Comparison of ENCODE assay signal across 8 mouse cellular contexts in the genomic region with DNA sequence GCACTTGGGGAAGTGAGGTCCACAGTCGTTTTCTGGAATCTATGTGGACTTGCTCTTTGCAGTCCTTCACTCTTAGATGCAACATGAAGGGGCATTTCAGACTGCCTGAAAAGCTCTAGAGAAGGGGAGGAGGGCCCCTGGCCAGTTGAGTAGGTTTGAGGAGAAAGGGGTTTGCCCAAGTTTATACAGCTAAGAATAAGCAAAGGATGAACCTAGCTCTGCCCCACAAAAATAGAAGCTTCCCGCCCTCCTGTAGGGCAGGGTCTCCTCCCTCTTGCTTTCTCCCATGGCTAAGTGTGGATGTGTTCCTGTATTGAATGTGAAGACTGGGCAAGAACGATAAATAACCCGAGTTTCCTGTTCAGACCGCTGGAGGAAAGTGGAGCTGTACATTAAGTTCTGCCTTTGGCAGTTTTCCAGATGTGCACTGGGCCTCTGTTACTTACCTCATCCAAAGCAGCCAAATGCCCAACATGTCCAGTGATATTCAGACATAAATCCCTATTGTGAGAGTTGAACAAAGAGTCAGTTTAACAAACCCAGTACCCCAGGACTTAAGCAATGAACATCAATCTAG. TPM values are rescaled to one million over a fixed set of nuclear protein-coding genes. Genes with fewer than 3 reads are reported as not detected.
A peak's percentile ranks its signal among the peaks of the same experiment; 100 is the strongest.
DNase-seq lines count a peak whose midpoint lies in the region; ATAC-seq and TF ChIP-seq lines count a peak whose summit lies in the region.

No protein-coding gene starts in this region.

- H3K36me3 ChIP-seq in megakaryocyte, embryonic 14.5 days (replicated peaks; ENCODE audit: low read length) = no peaks in the 10 kb centered on the region
- no peaks in the 10 kb centered on the region for H3K36me3 ChIP-seq in forebrain, embryonic 16.5 days (ENCODE audit: control insufficient read depth, insufficient read depth)
- no peaks in the 10 kb centered on the region for H3K36me3 ChIP-seq in kidney, adult 2 months (ENCODE audit: control insufficient read depth, insufficient read depth, low read length)
- no peaks in the 10 kb centered on the region for H3K36me3 ChIP-seq in midbrain, embryonic 12.5 days

- peak; percentile 57 for DNase-seq in kidney, adult 2 months
- no peak for DNase-seq in thymus, postnatal 25 days
- no peak for DNase-seq in frontal cortex, postnatal 14 days (ENCODE audit: low spot score in 2 of 2)
- DNase-seq in gastrocnemius, adult 18-20 months (ENCODE audit: low spot score) = no peak

- peak overlapping the region; percentile 99 for H3K4me3 ChIP-seq in megakaryocyte, embryonic 14.5 days (replicated peaks)
- H3K4me3 ChIP-seq in forebrain, embryonic 16.5 days (replicated peaks; ENCODE audit: low read length) = peak overlapping the region; percentile 76
- H3K4me3 ChIP-seq in kidney, adult 2 months (ENCODE audit: insufficient read depth, low read depth, low read length) = peak overlapping the region; percentile 86
- peak overlapping the region; percentile 63 for H3K4me3 ChIP-seq in midbrain, embryonic 12.5 days

- H3K9me3 ChIP-seq in megakaryocyte, embryonic 14.5 days = peaks cover 8% of the 10 kb centered on the region; the same call in 1 of the 2 replicates
- H3K9me3 ChIP-seq in forebrain, embryonic 16.5 days (ENCODE audit: control insufficient read depth, low read length) = no peaks in the 10 kb centered on the region
- H3K9me3 ChIP-seq in midbrain, embryonic 12.5 days = no peaks in the 10 kb centered on the region

- peak overlapping the region; percentile 95 for H3K4me2 ChIP-seq in forebrain, embryonic 16.5 days (ENCODE audit: low read length)
- H3K4me2 ChIP-seq in midbrain, embryonic 12.5 days (replicated peaks) = peak overlapping the region; percentile 72

- WGBS in forebrain, embryonic 16.5 days = 5% methylated on average over 5 of the region's 5 CpGs
- 1% methylated on average over 5 of the region's 5 CpGs for WGBS in kidney, adult 2 months
- WGBS in midbrain, embryonic 12.5 days = 20% methylated on average over 5 of the region's 5 CpGs

- H3K4me1 ChIP-seq in megakaryocyte, embryonic 14.5 days = peaks cover 61% of the 10 kb centered on the region
- H3K4me1 ChIP-seq in forebrain, embryonic 16.5 days (replicated peaks; ENCODE audit: control insufficient read depth, insufficient read depth, low read length) = peaks cover 12% of the 10 kb centered on the region
- H3K4me1 ChIP-seq in kidney, adult 2 months (ENCODE audit: control insufficient read depth, insufficient read depth, low read length) = peaks cover 18% of the 10 kb centered on the region; the same call in 1 of the 2 replicates
- peaks cover 5% of the 10 kb centered on the region; the same call in 1 of the 2 replicates for H3K4me1 ChIP-seq in midbrain, embryonic 12.5 days

- ATAC-seq in megakaryocyte, adult 5-6 weeks (ENCODE audit: poor library complexity, severe bottlenecking) = no peak
- peak; percentile 13 for ATAC-seq in forebrain, embryonic 16.5 days
- ATAC-seq in midbrain, embryonic 12.5 days (ENCODE audit: low FRiP score, low read depth) = peak; percentile 7

- no peak for TF ChIP-seq CTCF in kidney, adult 2 months (conservative IDR thresholded peaks at IDR 0.05; ENCODE audit: insufficient read depth, insufficient read length, low read depth, low read length)

- peak overlapping the region; percentile 70 for H3K9ac ChIP-seq in forebrain, embryonic 16.5 days (replicated peaks; ENCODE audit: low read depth, low read length)
- peak overlapping the region; percentile 40; the same call in 1 of the 2 replicates for H3K9ac ChIP-seq in midbrain, embryonic 12.5 days (replicated peaks)

- peaks cover 7% of the 10 kb centered on the region for H3K27me3 ChIP-seq in megakaryocyte, embryonic 14.5 days (replicated peaks)
- peaks cover 5% of the 10 kb centered on the region for H3K27me3 ChIP-seq in forebrain, embryonic 16.5 days (replicated peaks; ENCODE audit: control insufficient read depth, insufficient read depth, low read length)
- H3K27me3 ChIP-seq in kidney, adult 2 months (replicated peaks; ENCODE audit: control insufficient read depth, insufficient read depth, low read length) = no peaks in the 10 kb centered on the region
- peaks cover 30% of the 10 kb centered on the region for H3K27me3 ChIP-seq in midbrain, embryonic 12.5 days

- TF ChIP-seq POLR2A in kidney, adult 2 months (IDR thresholded peaks at IDR 0.05; ENCODE audit: low read depth, low read length) = no peak

- H3K27ac ChIP-seq in forebrain, embryonic 16.5 days (ENCODE audit: low read length) = no peak overlapping the region
- H3K27ac ChIP-seq in kidney, adult 2 months (ENCODE audit: insufficient read depth, low read depth, low read length) = peak overlapping the region; percentile 92
- no peak overlapping the region for H3K27ac ChIP-seq in midbrain, embryonic 12.5 days (replicated peaks)

RNA-seq across cellular contexts. Expression of a gene that starts 0.5 kb away (rescaled TPM):
- polyA plus RNA-seq in megakaryocyte, embryonic 14.5 days (2012; ENCODE audit: insufficient read depth, low replicate concordance) = 2.4 and 7.0 TPM in 2 replicates
- 0.16 TPM in 1 of 2 replicates, not detected in the other for total RNA-seq in megakaryocyte, adult 5-6 weeks (2015)
- not detected in 2 replicates for total RNA-seq in megakaryocyte, adult 5-6 weeks (2017)
- polyA plus RNA-seq in forebrain, embryonic 16.5 days (2015; fragmentation: Nextera tagmentation; extraction: Ambion mirVana) = 0.44 TPM in 1 of 2 replicates, not detected in the other
- 54.0 and 60.1 TPM in 2 replicates for polyA plus RNA-seq in kidney, adult 2 months (2012; rRNA removed)
- polyA plus RNA-seq in midbrain, embryonic 12.5 days (2016; fragmentation: Nextera tagmentation; extraction: Ambion mirVana) = 0.79 and 1.4 TPM in 2 replicates
- total RNA-seq in gastrocnemius, adult 18-20 months (2021) = 1 to 10 TPM; 2.6 to 7.1 TPM
